Mouse (Mus musculus): ENCODE data around the gene Cacna2d1. TPM values are rescaled to one million over a fixed set of nuclear protein-coding genes. Genes with fewer than 3 reads are reported as not detected.

Gene Cacna2d1
- polyA plus RNA-seq, 1 experiment from 2014 or later = 21.7 TPM

- H3K27me3 ChIP-seq (replicated peaks; ENCODE audit: control insufficient read depth, insufficient read depth, low read length) = no peaks in the 10 kb centered on the region
- H3K27ac ChIP-seq (ENCODE audit: low read depth) = no peak overlapping the region
- no peak overlapping the region for H3K9ac ChIP-seq (ENCODE audit: low read length)
- DNase-seq (ENCODE audit: low spot score) (no peak), ATAC-seq (replicated peaks; ENCODE audit: low FRiP score, low TSS enrichment, low read depth) (no peak)
- H3K4me3 ChIP-seq (ENCODE audit: low read depth, low read length) = no peak overlapping the region
- H3K4me1 ChIP-seq (replicated peaks; ENCODE audit: control insufficient read depth, insufficient read depth, low read length) = no peaks in the 10 kb centered on the region
- no peaks in the 10 kb centered on the region for H3K36me3 ChIP-seq (ENCODE audit: control insufficient read depth, insufficient read depth, low read length)
- no peak overlapping the region for H3K4me2 ChIP-seq (ENCODE audit: low read length)
- 63% methylated on average over 4 of the region's 4 CpGs for WGBS
- no peaks in the 10 kb centered on the region for H3K9me3 ChIP-seq (ENCODE audit: control insufficient read depth, low read length)
These were observed 90.3 kb downstream of the Cacna2d1 start for GRCm38 (mm10) chr5:16024626-16025417.

- WGBS = 86% methylated on average over 6 of the region's 6 CpGs
- Histone ChIP-seq H3K36me3 (ENCODE audit: control insufficient read depth, insufficient read depth, low read length) (no peaks in the 10 kb centered on the region), H3K27ac (ENCODE audit: low read depth) (no peak overlapping the region), H3K4me3 (ENCODE audit: low read depth, low read length) (no peak overlapping the region), H3K4me2 (ENCODE audit: low read length) (no peak overlapping the region), H3K27me3 (replicated peaks; ENCODE audit: control insufficient read depth, insufficient read depth, low read length) (no peaks in the 10 kb centered on the region), H3K4me1 (replicated peaks; ENCODE audit: control insufficient read depth, insufficient read depth, low read length) (no peaks in the 10 kb centered on the region), H3K9me3 (ENCODE audit: control insufficient read depth, low read length) (no peaks in the 10 kb centered on the region), H3K9ac (ENCODE audit: low read length) (no peak overlapping the region)
- no peak for ATAC-seq (replicated peaks; ENCODE audit: low FRiP score, low TSS enrichment, low read depth)
- no peak for DNase-seq (ENCODE audit: low spot score)
These were observed 94.4 kb downstream of the Cacna2d1 start for GRCm38 (mm10) chr5:16028881-16029280.

GRCm38 (mm10) chr5:16029481-16029880 is 95.0 kb downstream of the Cacna2d1 start:
- Histone ChIP-seq H3K4me1 (replicated peaks; ENCODE audit: control insufficient read depth, insufficient read depth, low read length) (no peaks in the 10 kb centered on the region), H3K36me3 (ENCODE audit: control insufficient read depth, insufficient read depth, low read length) (no peaks in the 10 kb centered on the region), H3K9me3 (ENCODE audit: control insufficient read depth, low read length) (no peaks in the 10 kb centered on the region), H3K27ac (ENCODE audit: low read depth) (no peak overlapping the region), H3K27me3 (replicated peaks; ENCODE audit: control insufficient read depth, insufficient read depth, low read length) (no peaks in the 10 kb centered on the region), H3K9ac (ENCODE audit: low read length) (no peak overlapping the region), H3K4me2 (ENCODE audit: low read length) (no peak overlapping the region), H3K4me3 (ENCODE audit: low read depth, low read length) (no peak overlapping the region)
- WGBS = 86% methylated on average over 5 of the region's 5 CpGs
- DNase-seq (ENCODE audit: low spot score) = no peak
- ATAC-seq (replicated peaks; ENCODE audit: low FRiP score, low TSS enrichment, low read depth) = no peak

- ATAC-seq (replicated peaks; ENCODE audit: low FRiP score, low TSS enrichment, low read depth) = no peak
- Histone ChIP-seq H3K4me2 (ENCODE audit: low read length) (no peak overlapping the region), H3K4me3 (ENCODE audit: low read depth, low read length) (no peak overlapping the region)
These were observed 99.1 kb downstream of the Cacna2d1 start for GRCm38 (mm10) chr5:16033569-16033968.

DNA sequence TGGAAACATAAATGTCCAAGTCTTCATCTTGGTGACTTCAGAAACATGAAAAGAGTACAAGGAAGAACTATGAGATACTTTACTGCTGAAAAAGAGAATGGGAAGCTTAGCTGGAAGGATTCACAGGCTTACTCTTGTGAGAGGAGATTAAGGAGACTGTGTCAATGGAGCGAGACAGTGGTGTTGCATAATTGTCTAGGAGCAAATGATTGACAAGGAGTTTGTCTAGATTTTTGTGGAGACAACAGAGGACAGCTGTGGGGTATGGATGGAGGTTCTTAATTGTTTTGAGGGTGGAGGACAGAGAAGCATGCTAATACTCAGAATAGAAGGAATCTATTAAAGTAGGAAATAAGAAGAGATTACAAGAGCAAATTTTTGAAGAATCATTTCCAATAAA is 100.8 kb downstream of the Cacna2d1 start:
- Histone ChIP-seq H3K27me3 (replicated peaks; ENCODE audit: control insufficient read depth, insufficient read depth, low read length) (no peaks in the 10 kb centered on the region), H3K9me3 (ENCODE audit: control insufficient read depth, low read length) (no peaks in the 10 kb centered on the region), H3K9ac (ENCODE audit: low read length) (no peak overlapping the region), H3K4me3 (ENCODE audit: low read depth, low read length) (no peak overlapping the region), H3K4me2 (ENCODE audit: low read length) (no peak overlapping the region), H3K36me3 (ENCODE audit: control insufficient read depth, insufficient read depth, low read length) (no peaks in the 10 kb centered on the region), H3K4me1 (replicated peaks; ENCODE audit: control insufficient read depth, insufficient read depth, low read length) (no peaks in the 10 kb centered on the region), H3K27ac (ENCODE audit: low read depth) (no peak overlapping the region)
- no peak for ATAC-seq (replicated peaks; ENCODE audit: low FRiP score, low TSS enrichment, low read depth)
- DNase-seq (ENCODE audit: low spot score) = no peak
- WGBS = 82% methylated on average over 1 of the region's 1 CpGs

More at GRCm38 (mm10) chr5:16033569-16033968, 99.1 kb downstream of the Cacna2d1 start:
- no peaks in the 10 kb centered on the region for H3K27me3 ChIP-seq (replicated peaks; ENCODE audit: control insufficient read depth, insufficient read depth, low read length)
- DNase-seq (ENCODE audit: low spot score) = no peak
- no peaks in the 10 kb centered on the region for H3K36me3 ChIP-seq (ENCODE audit: control insufficient read depth, insufficient read depth, low read length)
- 74% methylated on average over 1 of the region's 1 CpGs for WGBS
- no peaks in the 10 kb centered on the region for H3K9me3 ChIP-seq (ENCODE audit: control insufficient read depth, low read length)
- H3K27ac ChIP-seq (ENCODE audit: low read depth) = no peak overlapping the region
- H3K9ac ChIP-seq (ENCODE audit: low read length) = no peak overlapping the region
- H3K4me1 ChIP-seq (replicated peaks; ENCODE audit: control insufficient read depth, insufficient read depth, low read length) = no peaks in the 10 kb centered on the region

DNA sequence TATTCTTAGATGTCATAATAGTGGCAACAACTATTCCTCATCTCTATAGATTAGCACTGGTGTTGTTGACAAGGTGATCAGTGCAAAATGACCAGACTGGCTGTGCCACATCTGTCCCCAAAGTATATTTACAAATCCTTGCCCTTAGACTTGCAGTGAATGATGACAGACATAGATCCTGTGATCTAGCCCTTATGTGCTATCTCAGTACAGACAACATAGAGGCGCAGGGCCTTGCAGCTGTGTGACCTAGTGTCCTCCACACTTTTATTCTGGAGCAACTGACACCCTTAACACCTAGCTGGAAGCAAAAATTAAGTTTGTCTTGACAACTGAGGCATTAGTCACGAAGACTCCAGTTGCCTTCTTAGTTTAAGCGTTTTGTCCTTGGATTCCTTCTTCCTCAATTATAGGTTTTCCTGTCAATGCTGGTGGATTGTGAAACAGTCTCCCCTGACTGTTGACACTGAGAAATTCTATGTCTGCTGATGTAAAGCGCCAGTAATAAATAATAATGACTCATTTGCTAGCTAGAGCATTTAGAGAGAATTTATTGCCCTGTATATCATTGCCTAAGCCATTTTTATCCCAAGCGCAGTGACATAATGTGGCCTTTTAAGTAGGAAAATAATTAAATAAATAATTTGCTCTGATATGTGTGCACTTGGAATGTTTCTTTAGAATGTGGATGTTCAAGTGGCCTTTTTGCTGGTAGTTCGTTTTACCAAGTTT is 110.8 kb downstream of the Cacna2d1 start:
- Histone ChIP-seq H3K36me3 (ENCODE audit: control insufficient read depth, insufficient read depth, low read length) (no peaks in the 10 kb centered on the region), H3K4me1 (replicated peaks; ENCODE audit: control insufficient read depth, insufficient read depth, low read length) (peaks cover 6% of the 10 kb centered on the region; the same call in 1 of the 2 replicates), H3K4me2 (ENCODE audit: low read length) (no peak overlapping the region), H3K9me3 (ENCODE audit: control insufficient read depth, low read length) (no peaks in the 10 kb centered on the region), H3K27ac (ENCODE audit: low read depth) (no peak overlapping the region), H3K9ac (ENCODE audit: low read length) (no peak overlapping the region), H3K27me3 (replicated peaks; ENCODE audit: control insufficient read depth, insufficient read depth, low read length) (no peaks in the 10 kb centered on the region), H3K4me3 (ENCODE audit: low read depth, low read length) (no peak overlapping the region)
- ATAC-seq (replicated peaks; ENCODE audit: low FRiP score, low TSS enrichment, low read depth) = no peak; the same call in 1 of the 2 replicates
- 70% methylated on average over 6 of the region's 6 CpGs for WGBS
- DNase-seq (ENCODE audit: low spot score) = no peak

GRCm38 (mm10) chr5:16047452-16048191 is 113.1 kb downstream of the Cacna2d1 start:
- Histone ChIP-seq H3K4me2 (ENCODE audit: low read length) (peak overlapping the region; percentile 37), H3K4me1 (replicated peaks; ENCODE audit: control insufficient read depth, insufficient read depth, low read length) (peaks cover 6% of the 10 kb centered on the region; the same call in 1 of the 2 replicates), H3K27ac (ENCODE audit: low read depth) (peak overlapping the region; percentile 82), H3K9ac (ENCODE audit: low read length) (no peak overlapping the region), H3K4me3 (ENCODE audit: low read depth, low read length) (no peak overlapping the region; the same call in 1 of the 2 replicates), H3K36me3 (ENCODE audit: control insufficient read depth, insufficient read depth, low read length) (no peaks in the 10 kb centered on the region), H3K27me3 (replicated peaks; ENCODE audit: control insufficient read depth, insufficient read depth, low read length) (no peaks in the 10 kb centered on the region), H3K9me3 (ENCODE audit: control insufficient read depth, low read length) (no peaks in the 10 kb centered on the region)
- DNase-seq (ENCODE audit: low spot score) (peak; percentile 58), ATAC-seq (replicated peaks; ENCODE audit: low FRiP score, low TSS enrichment, low read depth) (peak; percentile 77)
- WGBS = 22% methylated on average over 10 of the region's 10 CpGs

GRCm38 (mm10) chr5:16056795-16057194 is 122.3 kb downstream of the Cacna2d1 start:
- H3K4me3 ChIP-seq (ENCODE audit: low read depth, low read length) = no peak overlapping the region
- 72% methylated on average over 2 of the region's 2 CpGs for WGBS
- H3K27me3 ChIP-seq (replicated peaks; ENCODE audit: control insufficient read depth, insufficient read depth, low read length) = no peaks in the 10 kb centered on the region
- no peak overlapping the region for H3K9ac ChIP-seq (ENCODE audit: low read length)
- H3K36me3 ChIP-seq (ENCODE audit: control insufficient read depth, insufficient read depth, low read length) = no peaks in the 10 kb centered on the region
- H3K9me3 ChIP-seq (ENCODE audit: control insufficient read depth, low read length) = no peaks in the 10 kb centered on the region
- no peak overlapping the region for H3K27ac ChIP-seq (ENCODE audit: low read depth)
- no peak for ATAC-seq (replicated peaks; ENCODE audit: low FRiP score, low TSS enrichment, low read depth)
- DNase-seq (ENCODE audit: low spot score) = no peak
- no peak overlapping the region for H3K4me2 ChIP-seq (ENCODE audit: low read length)
- H3K4me1 ChIP-seq (replicated peaks; ENCODE audit: control insufficient read depth, insufficient read depth, low read length) = no peaks in the 10 kb centered on the region

Data from intestine, embryonic 14.5 days (tissue).